Mouse (Mus musculus): Measurements from ENCODE around the gene Adora1. TPM values are rescaled to one million over a fixed set of nuclear protein-coding genes. Genes with fewer than 3 reads are reported as not detected.

The Adora1 gene
- 0.50 TPM in 1 of 2 replicates, not detected in the other for polyA plus RNA-seq (2012; ENCODE audit: insufficient read depth, low replicate concordance)

- Histone ChIP-seq H3K4me1 (peaks cover 25% of the 10 kb centered on the region), H3K4me3 (replicated peaks) (no peak within 1 kb of the TSS), H3K36me3 (replicated peaks; ENCODE audit: low read length) (no peaks in the 10 kb centered on the region), H3K27me3 (replicated peaks) (peaks cover 94% of the 10 kb centered on the region), H3K9me3 (no peaks in the 10 kb centered on the region)
- TF ChIP-seq GATA1 (IDR thresholded peaks at IDR 0.05; ENCODE audit: borderline replicate concordance, low read length) = no peak
- no peak for TF ChIP-seq FLI1 (IDR thresholded peaks at IDR 0.05; ENCODE audit: low read length)
Observed at GRCm38 (mm10) chr1:134235391-134235921, at the start of gene Adora1. Gene Adora1 (minus strand): TSS chr1:134235431.

DNA sequence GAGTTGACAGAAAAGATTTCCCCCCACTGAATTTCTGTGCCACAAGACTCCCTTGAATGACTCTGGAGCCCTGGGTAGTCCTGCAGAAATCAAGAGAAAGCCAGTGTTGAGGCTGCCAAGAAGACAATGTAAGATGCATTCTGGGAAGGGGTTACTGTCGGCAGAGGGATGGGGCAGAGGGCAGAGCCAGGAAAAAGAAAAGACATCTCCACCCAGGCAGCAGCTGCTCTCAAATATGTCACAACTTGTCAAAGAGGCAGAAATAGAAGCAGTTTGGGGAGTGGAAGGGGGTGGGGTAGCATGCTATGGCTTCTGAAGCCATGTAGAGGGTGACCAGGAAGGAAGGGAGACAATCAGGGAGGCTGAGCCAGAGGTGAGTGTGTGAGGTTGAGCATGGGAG is 47.9 kb upstream of the Adora1 start:
- TF ChIP-seq GATA1 (IDR thresholded peaks at IDR 0.05; ENCODE audit: borderline replicate concordance, low read length) (no peak), FLI1 (IDR thresholded peaks at IDR 0.05; ENCODE audit: low read length) (no peak)
- Histone ChIP-seq H3K4me3 (replicated peaks) (no peak overlapping the region), H3K36me3 (replicated peaks; ENCODE audit: low read length) (no peaks in the 10 kb centered on the region), H3K27me3 (replicated peaks) (peaks cover 46% of the 10 kb centered on the region), H3K9me3 (no peaks in the 10 kb centered on the region), H3K4me1 (peaks cover 14% of the 10 kb centered on the region)

- TF ChIP-seq FLI1 (IDR thresholded peaks at IDR 0.05; ENCODE audit: low read length) (no peak), GATA1 (IDR thresholded peaks at IDR 0.05; ENCODE audit: borderline replicate concordance, low read length) (no peak)
- no peaks in the 10 kb centered on the region for H3K36me3 ChIP-seq (replicated peaks; ENCODE audit: low read length)
- H3K4me1 ChIP-seq = peaks cover 13% of the 10 kb centered on the region
Observed at GRCm38 (mm10) chr1:134282342-134282741, 47.1 kb upstream of the Adora1 start.

DNA sequence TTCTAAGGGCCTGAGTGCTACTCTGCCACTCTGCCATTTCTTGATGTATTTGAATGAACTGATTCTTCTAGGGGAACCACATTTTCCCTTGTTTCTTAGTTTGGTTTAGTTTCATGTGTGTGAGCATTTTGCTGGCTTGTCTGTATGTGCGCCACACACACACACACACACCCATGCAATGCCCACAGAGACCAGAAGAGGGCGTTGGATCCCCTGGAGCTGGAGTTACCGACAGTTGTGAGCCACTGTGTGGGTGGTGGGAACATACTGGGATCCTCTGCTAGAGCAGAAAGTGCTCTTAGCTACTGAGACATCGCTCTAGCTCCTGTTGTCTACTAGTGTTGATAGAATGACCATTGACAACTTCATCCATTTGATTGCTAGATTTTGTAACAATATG is 46.3 kb upstream of the Adora1 start:
- TF ChIP-seq GATA1 (IDR thresholded peaks at IDR 0.05; ENCODE audit: borderline replicate concordance, low read length) = no peak
- TF ChIP-seq FLI1 (IDR thresholded peaks at IDR 0.05; ENCODE audit: low read length) = no peak
- no peak overlapping the region for H3K4me3 ChIP-seq (replicated peaks)
- H3K36me3 ChIP-seq (replicated peaks; ENCODE audit: low read length) = no peaks in the 10 kb centered on the region
- peaks cover 13% of the 10 kb centered on the region for H3K4me1 ChIP-seq
- peaks cover 48% of the 10 kb centered on the region for H3K27me3 ChIP-seq (replicated peaks)
- no peaks in the 10 kb centered on the region for H3K9me3 ChIP-seq

More at GRCm38 (mm10) chr1:134282342-134282741, 47.1 kb upstream of the Adora1 start:
- Histone ChIP-seq H3K4me3 (replicated peaks) (no peak overlapping the region), H3K9me3 (no peaks in the 10 kb centered on the region), H3K27me3 (replicated peaks) (peaks cover 47% of the 10 kb centered on the region)

DNA sequence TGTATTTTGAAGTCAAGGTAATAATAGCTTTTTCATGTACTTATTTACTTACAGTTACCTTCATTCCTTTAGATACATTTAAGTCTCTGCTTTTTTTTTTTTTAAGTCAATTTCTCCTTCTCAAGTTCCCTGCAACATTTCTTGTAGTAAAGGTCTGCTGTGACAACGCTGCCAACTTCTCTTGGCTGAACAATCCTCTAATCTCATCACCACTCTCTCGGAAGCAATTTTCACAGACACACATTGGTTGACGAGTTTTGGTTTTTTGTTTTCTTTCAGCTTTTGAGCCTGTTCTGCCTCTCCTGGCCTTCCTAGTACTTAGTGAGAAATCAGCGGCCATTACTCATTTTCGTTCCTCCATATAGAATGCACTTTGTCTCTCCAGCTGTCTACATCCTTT is 44.9 kb upstream of the Adora1 start:
- Histone ChIP-seq H3K4me1 (peaks cover 13% of the 10 kb centered on the region), H3K9me3 (no peaks in the 10 kb centered on the region), H3K36me3 (replicated peaks; ENCODE audit: low read length) (no peaks in the 10 kb centered on the region), H3K4me3 (replicated peaks) (no peak overlapping the region), H3K27me3 (replicated peaks) (peaks cover 47% of the 10 kb centered on the region)
- TF ChIP-seq FLI1 (IDR thresholded peaks at IDR 0.05; ENCODE audit: low read length) = no peak
- TF ChIP-seq GATA1 (IDR thresholded peaks at IDR 0.05; ENCODE audit: borderline replicate concordance, low read length) = no peak

- peaks cover 8% of the 10 kb centered on the region for H3K4me1 ChIP-seq
- no peak overlapping the region for H3K4me3 ChIP-seq (replicated peaks)
- peaks cover 55% of the 10 kb centered on the region for H3K27me3 ChIP-seq (replicated peaks)
- H3K36me3 ChIP-seq (replicated peaks; ENCODE audit: low read length) = no peaks in the 10 kb centered on the region
- TF ChIP-seq GATA1 (IDR thresholded peaks at IDR 0.05; ENCODE audit: borderline replicate concordance, low read length) = no peak
- no peak for TF ChIP-seq FLI1 (IDR thresholded peaks at IDR 0.05; ENCODE audit: low read length)
- peaks cover 7% of the 10 kb centered on the region for H3K9me3 ChIP-seq
Observed at GRCm38 (mm10) chr1:134276823-134277222, 41.6 kb upstream of the Adora1 start.

DNA sequence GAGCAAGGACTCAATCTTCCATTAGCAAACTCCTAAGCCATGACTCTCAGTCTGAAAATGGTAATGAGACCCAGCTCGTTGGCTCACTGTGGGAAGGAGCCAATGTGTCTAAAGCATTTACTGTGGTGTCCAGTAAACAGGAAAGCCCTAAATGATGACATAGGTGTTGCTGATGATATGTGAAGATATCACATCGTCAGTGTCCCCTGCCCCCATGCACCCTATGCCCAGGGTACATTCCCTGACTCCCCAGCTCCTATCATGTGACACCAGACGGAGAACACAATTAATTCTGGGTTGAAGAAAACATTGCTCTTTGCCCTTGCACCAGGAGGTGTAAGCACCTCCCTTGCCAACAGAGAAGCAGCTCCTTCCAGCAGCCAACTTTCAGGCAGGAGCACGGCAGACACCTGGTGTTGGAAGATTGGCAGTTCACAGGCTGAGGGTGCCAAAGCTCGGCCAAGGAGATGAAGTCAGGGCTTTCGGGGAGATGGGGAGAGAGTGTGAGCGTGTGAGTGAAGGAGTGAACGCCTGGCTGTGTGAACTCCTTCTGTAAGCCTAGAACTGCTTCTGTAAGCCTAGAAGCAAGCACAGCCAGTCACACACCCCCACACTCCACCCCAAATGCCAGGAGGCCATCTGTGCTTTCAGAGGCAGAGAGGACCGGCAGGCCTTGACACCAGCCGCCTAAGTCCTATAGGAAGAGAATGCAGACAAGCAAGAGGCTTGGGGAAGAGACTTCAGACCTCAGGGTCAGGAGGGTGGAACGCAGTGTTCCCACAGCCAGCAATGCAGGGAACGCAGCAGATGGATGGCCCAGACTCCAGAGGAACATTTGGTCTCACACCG is 40.6 kb upstream of the Adora1 start:
- no peaks in the 10 kb centered on the region for H3K36me3 ChIP-seq (replicated peaks; ENCODE audit: low read length)
- no peak for TF ChIP-seq GATA1 (IDR thresholded peaks at IDR 0.05; ENCODE audit: borderline replicate concordance, low read length)
- TF ChIP-seq FLI1 (IDR thresholded peaks at IDR 0.05; ENCODE audit: low read length) = no peak
- peaks cover 7% of the 10 kb centered on the region for H3K9me3 ChIP-seq
- H3K4me1 ChIP-seq = peaks cover 11% of the 10 kb centered on the region
- H3K27me3 ChIP-seq (replicated peaks) = peaks cover 53% of the 10 kb centered on the region
- H3K4me3 ChIP-seq (replicated peaks) = no peak overlapping the region

GRCm38 (mm10) chr1:134274483-134274920 is 39.3 kb upstream of the Adora1 start:
- Histone ChIP-seq H3K4me3 (replicated peaks) (no peak overlapping the region), H3K4me1 (peaks cover 11% of the 10 kb centered on the region), H3K9me3 (peaks cover 7% of the 10 kb centered on the region), H3K27me3 (replicated peaks) (peaks cover 53% of the 10 kb centered on the region), H3K36me3 (replicated peaks; ENCODE audit: low read length) (no peaks in the 10 kb centered on the region)
- TF ChIP-seq FLI1 (IDR thresholded peaks at IDR 0.05; ENCODE audit: low read length) (no peak), GATA1 (IDR thresholded peaks at IDR 0.05; ENCODE audit: borderline replicate concordance, low read length) (no peak)

DNA sequence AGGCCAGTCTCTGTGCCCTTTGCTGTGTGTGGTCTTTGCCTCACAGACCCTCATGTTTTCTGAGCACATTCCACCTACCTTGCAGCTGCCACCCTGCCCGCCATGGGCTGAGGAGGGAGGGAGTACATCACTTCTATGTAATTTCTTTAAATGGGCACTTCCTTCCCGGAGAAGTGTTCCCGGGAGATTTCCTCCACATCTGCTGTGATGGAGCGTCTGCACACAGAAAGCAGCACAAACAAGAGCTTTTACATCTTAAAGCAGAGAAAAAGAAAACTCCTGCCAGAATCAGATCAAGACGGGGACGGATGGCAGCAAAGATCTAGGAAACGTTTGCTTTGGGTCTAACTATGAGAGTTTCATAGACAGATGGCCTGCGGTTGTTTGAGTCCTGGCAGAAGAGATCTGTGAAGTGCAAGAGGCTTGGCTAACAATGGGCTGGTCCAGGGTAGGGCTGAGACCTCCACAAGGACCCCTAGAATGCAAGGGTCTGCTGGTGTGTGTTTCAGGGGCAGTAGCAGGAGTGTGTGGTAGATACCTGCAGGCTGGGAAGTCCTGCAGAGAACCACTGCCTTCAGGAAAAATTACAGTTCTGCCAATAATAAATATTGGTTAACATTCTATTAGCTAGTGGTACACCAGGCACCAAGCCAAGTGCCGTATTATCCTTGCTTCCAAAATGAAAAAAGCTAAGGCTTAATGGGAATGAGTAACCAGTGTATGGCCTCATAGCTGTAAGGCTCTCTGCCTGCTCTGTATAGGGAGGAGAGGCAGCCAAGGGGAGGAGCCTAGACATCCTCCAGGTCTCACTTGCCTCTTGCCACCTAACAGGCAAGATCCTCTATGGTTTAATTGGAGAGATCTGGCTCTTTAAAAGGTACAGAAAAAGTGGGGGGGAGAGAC is 38.5 kb upstream of the Adora1 start:
- H3K36me3 ChIP-seq (replicated peaks; ENCODE audit: low read length) = no peaks in the 10 kb centered on the region
- peaks cover 52% of the 10 kb centered on the region for H3K27me3 ChIP-seq (replicated peaks)
- TF ChIP-seq FLI1 (IDR thresholded peaks at IDR 0.05; ENCODE audit: low read length) (no peak), GATA1 (IDR thresholded peaks at IDR 0.05; ENCODE audit: borderline replicate concordance, low read length) (no peak)
- H3K4me3 ChIP-seq (replicated peaks) = no peak overlapping the region
- peaks cover 7% of the 10 kb centered on the region for H3K9me3 ChIP-seq
- peaks cover 11% of the 10 kb centered on the region for H3K4me1 ChIP-seq
